8 mouse cellular contexts compared by ENCODE assay signal in genomic region chr3:156561524-156562423, GRCm38 (mm10). TPM values are rescaled to one million over a fixed set of nuclear protein-coding genes. Genes with fewer than 3 reads are reported as not detected.
DNase-seq lines count a peak whose midpoint lies in the region; ATAC-seq and TF ChIP-seq lines count a peak whose summit lies in the region.

Gene Negr1 (plus strand): TSS chr3:156561794.

- peak within 1 kb of the TSS; percentile 90 for H3K4me2 ChIP-seq in forebrain, embryonic 11.5 days (ENCODE audit: low read depth, low read length, severe bottlenecking)
- H3K4me2 ChIP-seq in heart, embryonic 13.5 days: peak within 1 kb of the TSS; percentile 96
- peak within 1 kb of the TSS; percentile 65 for H3K4me2 ChIP-seq in liver, embryonic 12.5 days
- H3K4me2 ChIP-seq in neural tube, embryonic 11.5 days (ENCODE audit: low read depth): peak within 1 kb of the TSS; percentile 74

- H3K27me3 ChIP-seq in spleen, adult 2 months (ENCODE audit: control insufficient read depth, insufficient read depth, low read length): peaks cover 2% of the 10 kb centered on the region; the same call in 1 of the 2 replicates
- H3K27me3 ChIP-seq in forebrain, embryonic 11.5 days (ENCODE audit: control insufficient read depth, insufficient read depth, low read length): no peaks in the 10 kb centered on the region
- peaks cover 65% of the 10 kb centered on the region for H3K27me3 ChIP-seq in heart, embryonic 13.5 days (replicated peaks)
- H3K27me3 ChIP-seq in liver, embryonic 12.5 days (replicated peaks): peaks cover 56% of the 10 kb centered on the region
- 0 out of 2 replicates have a peak, but pooled peaks cover 2% of the 10 kb centered on the region for H3K27me3 ChIP-seq in neural tube, embryonic 11.5 days (ENCODE audit: control insufficient read depth, insufficient read depth, low read length)

- H3K9ac ChIP-seq in forebrain, embryonic 11.5 days (ENCODE audit: low read length): peak within 1 kb of the TSS; percentile 67
- peak within 1 kb of the TSS; percentile 78 for H3K9ac ChIP-seq in heart, embryonic 13.5 days
- H3K9ac ChIP-seq in liver, embryonic 12.5 days: no peak within 1 kb of the TSS
- H3K9ac ChIP-seq in neural tube, embryonic 11.5 days (ENCODE audit: low read length): peak within 1 kb of the TSS; percentile 40

- no peak for TF ChIP-seq POLR2A in spleen, adult 2 months (IDR thresholded peaks at IDR 0.05; ENCODE audit: low read depth, low read length)

- no peak for DNase-seq in spleen, adult 2 months (ENCODE audit: low read depth in 1 of 2, low spot score in 2 of 2)
- no peak for DNase-seq in spleen, adult 18-20 months
- peak; percentile 88 for DNase-seq in forebrain, embryonic 11.5 days (ENCODE audit: low spot score)
- peak; percentile 35 to 62 for DNase-seq in kidney, postnatal 25 days
- DNase-seq in neural tube, embryonic 11.5 days (ENCODE audit: low spot score): peak; percentile 86
- DNase-seq in urinary bladder, adult 18-20 months (ENCODE audit: low spot score in 2 of 2): peak; percentile 52 to 60

- peak; percentile 87 for ATAC-seq in forebrain, embryonic 11.5 days (replicated peaks; ENCODE audit: low FRiP score)
- ATAC-seq in heart, embryonic 13.5 days (ENCODE audit: extremely low read depth, insufficient number of reproducible peaks, low FRiP score, low TSS enrichment): peak; percentile 58; the same call in 1 of the 2 replicates
- ATAC-seq in liver, embryonic 12.5 days: peak; percentile 39
- peak; percentile 91 for ATAC-seq in neural tube, embryonic 11.5 days (ENCODE audit: insufficient read depth, low FRiP score, low TSS enrichment)

- peak within 1 kb of the TSS; percentile 30 for H3K4me3 ChIP-seq in spleen, adult 2 months (ENCODE audit: extremely low read depth, insufficient read depth, insufficient read length)
- H3K4me3 ChIP-seq in forebrain, embryonic 11.5 days (ENCODE audit: low read depth, low read length): peak within 1 kb of the TSS; percentile 58
- H3K4me3 ChIP-seq in heart, embryonic 13.5 days: peak within 1 kb of the TSS; percentile 71
- H3K4me3 ChIP-seq in liver, embryonic 12.5 days: peak within 1 kb of the TSS; percentile 49
- H3K4me3 ChIP-seq in neural tube, embryonic 11.5 days (ENCODE audit: low read depth, low read length): peak within 1 kb of the TSS; percentile 45

- H3K4me1 ChIP-seq in spleen, adult 2 months (ENCODE audit: control insufficient read depth, insufficient read depth, insufficient read length): no peaks in the 10 kb centered on the region
- no peaks in the 10 kb centered on the region for H3K4me1 ChIP-seq in forebrain, embryonic 11.5 days (replicated peaks; ENCODE audit: control insufficient read depth, insufficient read depth, low read length)
- peaks cover 18% of the 10 kb centered on the region for H3K4me1 ChIP-seq in heart, embryonic 13.5 days
- H3K4me1 ChIP-seq in liver, embryonic 12.5 days: no peaks in the 10 kb centered on the region
- no peaks in the 10 kb centered on the region for H3K4me1 ChIP-seq in neural tube, embryonic 11.5 days (ENCODE audit: control insufficient read depth, insufficient read depth, low read length)

- 2% methylated on average over 78 of the region's 79 CpGs for WGBS in spleen, adult 2 months
- under 1% methylated on average over 74 of the region's 79 CpGs for WGBS in forebrain, embryonic 11.5 days
- WGBS in heart, embryonic 13.5 days: under 1% methylated on average over 75 of the region's 79 CpGs
- 1% methylated on average over 76 of the region's 79 CpGs for WGBS in liver, embryonic 12.5 days (ENCODE audit: insufficient replicate concordance)
- under 1% methylated on average over 74 of the region's 79 CpGs for WGBS in neural tube, embryonic 11.5 days

- no peak within 1 kb of the TSS for H3K27ac ChIP-seq in spleen, adult 2 months (ENCODE audit: insufficient read depth, low read length)
- H3K27ac ChIP-seq in forebrain, embryonic 11.5 days (ENCODE audit: low read depth, low read length): peak within 1 kb of the TSS; percentile 87
- H3K27ac ChIP-seq in heart, embryonic 13.5 days (replicated peaks): peak within 1 kb of the TSS; percentile 56
- no peak within 1 kb of the TSS for H3K27ac ChIP-seq in liver, embryonic 12.5 days
- H3K27ac ChIP-seq in neural tube, embryonic 11.5 days (ENCODE audit: low read depth, low read length): peak within 1 kb of the TSS; percentile 67

- TF ChIP-seq CTCF in spleen, adult 2 months (IDR thresholded peaks at IDR 0.05; ENCODE audit: extremely low read depth, insufficient read depth, insufficient read length, insufficient replicate concordance): no peak

- no peaks in the 10 kb centered on the region for H3K36me3 ChIP-seq in spleen, adult 2 months (ENCODE audit: control insufficient read depth, insufficient read depth, low read length)
- H3K36me3 ChIP-seq in forebrain, embryonic 11.5 days (ENCODE audit: control insufficient read depth, insufficient read depth, low read length): no peaks in the 10 kb centered on the region
- H3K36me3 ChIP-seq in heart, embryonic 13.5 days: no peaks in the 10 kb centered on the region
- H3K36me3 ChIP-seq in liver, embryonic 12.5 days: no peaks in the 10 kb centered on the region
- no peaks in the 10 kb centered on the region for H3K36me3 ChIP-seq in neural tube, embryonic 11.5 days (ENCODE audit: control insufficient read depth, insufficient read depth, low read length)

- no peaks in the 10 kb centered on the region for H3K9me3 ChIP-seq in forebrain, embryonic 11.5 days (ENCODE audit: control insufficient read depth, low read length)
- no peaks in the 10 kb centered on the region for H3K9me3 ChIP-seq in heart, embryonic 13.5 days
- no peaks in the 10 kb centered on the region for H3K9me3 ChIP-seq in liver, embryonic 12.5 days (replicated peaks)
- no peaks in the 10 kb centered on the region for H3K9me3 ChIP-seq in neural tube, embryonic 11.5 days (ENCODE audit: control insufficient read depth, low read length)

RNA-seq across cellular contexts. Expression of gene Negr1, which starts in this region (rescaled TPM):
- 0.01 and 0.05 TPM in 2 replicates for polyA plus RNA-seq in spleen, adult 2 months (2012; rRNA removed)
- 5.3 and 5.9 TPM in 2 replicates for polyA plus RNA-seq in forebrain, embryonic 11.5 days (2014; fragmentation: Nextera tagmentation; extraction: Ambion mirVana)
- 1.7 TPM in 2 replicates for polyA plus RNA-seq in heart, embryonic 13.5 days (2015; fragmentation: Nextera tagmentation; extraction: Ambion mirVana)
- 0.17 and 0.29 TPM in 2 replicates for polyA plus RNA-seq in liver, embryonic 12.5 days (2016; fragmentation: Nextera tagmentation; extraction: Ambion mirVana)
- 4.1 and 4.2 TPM in 2 replicates for polyA plus RNA-seq in neural tube, embryonic 11.5 days (2014; fragmentation: Nextera tagmentation; extraction: Ambion mirVana)

Comparison
In these comparisons a context has a peak if more than half of its experiments do, and no peak if none do; other contexts are left out.
1. Peak in ATAC-seq, H3K4me3 ChIP-seq and H3K4me2 ChIP-seq in liver, embryonic 12.5 days; RNA of the gene not detected or under 1 TPM.
2. DNase-seq: peak in forebrain, embryonic 11.5 days (single experiment), kidney, postnatal 25 days (2 of 2), neural tube, embryonic 11.5 days (single experiment) and urinary bladder, adult 18-20 months (2 of 2); none in spleen, adult 2 months (0 of 2) and spleen, adult 18-20 months (0 of 2).
3. H3K27ac ChIP-seq: peak in forebrain, embryonic 11.5 days (single experiment), heart, embryonic 13.5 days (single experiment) and neural tube, embryonic 11.5 days (single experiment); none in spleen, adult 2 months (single experiment) and liver, embryonic 12.5 days (single experiment).
4. ATAC-seq: peak in every context shown above with its lines; median percentile 91 in neural tube, embryonic 11.5 days; 87 in forebrain, embryonic 11.5 days; 58 in heart, embryonic 13.5 days; 39 in liver, embryonic 12.5 days.
5. Peak in every context shown above with its lines, with median percentiles within 50 percentile points of each other: H3K4me3 ChIP-seq and H3K4me2 ChIP-seq.